Mouse (Mus musculus) heart, postnatal 25 days (tissue): ENCODE data around the gene Pde1a. TPM values are rescaled to one million over a fixed set of nuclear protein-coding genes. Genes with fewer than 3 reads are reported as not detected.

ENCODE experiments used
- DNase-seq: peaks from one replicate; pipeline ENCODE4 v3.0.0; 2022; ENCODE audit warnings: low spot score
- intact Hi-C: fragments of 180-260 bp; cut with DNase I; formaldehyde crosslinking; loops from one replicate; pipeline ENCODE4 v1.15.1; 2025
- total RNA-seq, 2 experiments: library from RNA; stranded (reverse); gene quantifications; 2 replicates each; pipeline ENCODE4 v1.2.3; 2021

Pde1a gene
- total RNA-seq, 2 experiments from 2014 or later: 7.3 to 9.2 TPM

- intact Hi-C loops: no loop called here
- DNase-seq: no peak
These were observed 75.2 kb downstream of the Pde1a start for GRCm38 (mm10) chr2:80054042-80054441.

GRCm38 (mm10) chr2:80046751-80047513, 82.3 kb downstream of the Pde1a start:
- DNase-seq: no peak

GRCm38 (mm10) chr2:80038642-80039445, 90.4 kb downstream of the Pde1a start:
- intact Hi-C loops: no loop called here
- peak; percentile 27 for DNase-seq

More at GRCm38 (mm10) chr2:80046751-80047513, 82.3 kb downstream of the Pde1a start:
- intact Hi-C loops: no loop called here

GRCm38 (mm10) chr2:80037971-80038370, 91.3 kb downstream of the Pde1a start:
- intact Hi-C loops: no loop called here

GRCm38 (mm10) chr2:80029051-80029450, 100.2 kb downstream of the Pde1a start:
- intact Hi-C loops: no loop called here
- DNase-seq: no peak

More at GRCm38 (mm10) chr2:80037971-80038370, 91.3 kb downstream of the Pde1a start:
- no peak for DNase-seq

- DNase-seq: no peak
- intact Hi-C loops: no loop called here
These were observed 103.2 kb downstream of the Pde1a start for GRCm38 (mm10) chr2:80026053-80026452.

- no peak for DNase-seq
- intact Hi-C loops: no loop called here
These were observed 103.7 kb downstream of the Pde1a start for GRCm38 (mm10) chr2:80025597-80025996.

- intact Hi-C loops: no loop called here
- no peak for DNase-seq
These were observed 104.2 kb downstream of the Pde1a start for GRCm38 (mm10) chr2:80025038-80025437.

GRCm38 (mm10) chr2:80014161-80014560, 115.1 kb downstream of the Pde1a start:
- intact Hi-C loops: no loop called here

GRCm38 (mm10) chr2:80013060-80013459, 116.2 kb downstream of the Pde1a start:
- intact Hi-C loops: no loop called here
- DNase-seq: no peak

More at GRCm38 (mm10) chr2:80014161-80014560, 115.1 kb downstream of the Pde1a start:
- DNase-seq: no peak

- no peak for DNase-seq
- intact Hi-C loops: no loop called here
These were observed 130.1 kb downstream of the Pde1a start for GRCm38 (mm10) chr2:79999168-79999567.

- intact Hi-C loops: no loop called here
- no peak for DNase-seq
These were observed 130.8 kb downstream of the Pde1a start for GRCm38 (mm10) chr2:79998460-79998859.

GRCm38 (mm10) chr2:79991642-79992041, 137.6 kb downstream of the Pde1a start:
- DNase-seq: no peak
- intact Hi-C loops: no loop called here

GRCm38 (mm10) chr2:79983778-79984177, 145.5 kb downstream of the Pde1a start:
- intact Hi-C loops: no loop called here
- no peak for DNase-seq

- DNase-seq: peak; percentile 60
These were observed 146.0 kb downstream of the Pde1a start for GRCm38 (mm10) chr2:79983222-79983632.

GRCm38 (mm10) chr2:79981781-79982180, 147.5 kb downstream of the Pde1a start:
- no peak for DNase-seq
- intact Hi-C loops: no loop called here

More at GRCm38 (mm10) chr2:79983222-79983632, 146.0 kb downstream of the Pde1a start:
- intact Hi-C loops: no loop called here

- DNase-seq: no peak
- intact Hi-C loops: no loop called here
These were observed 150.3 kb downstream of the Pde1a start for GRCm38 (mm10) chr2:79978992-79979391.

- intact Hi-C loops: no loop called here
- DNase-seq: no peak
These were observed 152.0 kb downstream of the Pde1a start for GRCm38 (mm10) chr2:79977259-79977658.

GRCm38 (mm10) chr2:79975947-79976346, 153.3 kb downstream of the Pde1a start:
- intact Hi-C loops: no loop called here
- DNase-seq: no peak

GRCm38 (mm10) chr2:79972271-79972670, 157.0 kb downstream of the Pde1a start:
- DNase-seq: no peak
- intact Hi-C loops: no loop called here

GRCm38 (mm10) chr2:79969594-79969993, 159.7 kb downstream of the Pde1a start:
- intact Hi-C loops: no loop called here

More at GRCm38 (mm10) chr2:79969594-79969993, 159.7 kb downstream of the Pde1a start:
- DNase-seq: no peak
